Mouse (Mus musculus): ENCODE results near the gene Bcor.

DNA sequence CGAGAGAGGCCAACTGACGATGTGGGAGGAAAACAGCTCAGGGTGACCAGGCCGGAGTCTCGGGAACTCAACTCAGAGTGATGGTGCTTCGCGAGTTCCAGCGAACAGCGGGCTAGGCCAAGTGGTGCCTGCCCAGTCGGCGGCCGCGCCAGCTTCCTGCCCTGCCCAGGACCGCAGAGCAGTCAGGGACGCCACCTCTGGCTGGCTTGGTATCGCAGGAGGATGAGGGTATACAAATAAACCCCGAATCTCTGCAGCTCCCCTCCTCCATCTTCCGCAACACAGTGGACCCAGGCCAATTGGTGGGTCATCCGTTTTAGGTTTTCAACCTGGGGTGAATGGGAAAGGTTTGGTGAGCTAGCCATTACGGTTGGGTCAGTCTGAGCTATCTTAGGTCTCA lies 25.6 kb downstream of the Bcor start:
- TF ChIP-seq CTCF (IDR thresholded peaks at IDR 0.05; ENCODE audit: low read depth, low read length) = no peak
- TF ChIP-seq TAL1 (conservative IDR thresholded peaks at IDR 0.05; ENCODE audit: low read depth, low read length) = no peak
- no peak for TF ChIP-seq GATA1 (IDR thresholded peaks at IDR 0.05; ENCODE audit: borderline replicate concordance, low read length)
- no peak for TF ChIP-seq POLR2AphosphoS5 (IDR thresholded peaks at IDR 0.05; ENCODE audit: insufficient replicate concordance, low read depth, low read length)
- TF ChIP-seq GATA2 (IDR thresholded peaks at IDR 0.05; ENCODE audit: borderline replicate concordance, low read depth, low read length) = no peak

Data from G1E (cell line).